Mouse (Mus musculus) MEL (cell line): ENCODE measurements around the gene Usp19.

Source experiments
- CHD1 ChIP-seq: IDR thresholded peaks from 2 replicates; pipeline ENCODE4 v1.6.1; 2012; ENCODE audit warnings: low read depth, mild to moderate bottlenecking, inconsistent platforms, low read length, improper control_type of control experiment
- CTCF ChIP-seq, 3 experiments: IDR thresholded peaks in 2 of 3; conservative IDR thresholded peaks in 1 of 3; 2 replicates each; pipeline ENCODE4 v1.5.1; 2011 to 2012; ENCODE audit warnings: low read length in 3 of 3, low read depth in 2 of 3, mild to moderate bottlenecking in 2 of 3, improper control_type of control experiment in 1 of 3, inconsistent platforms in 1 of 3, mixed read lengths in 1 of 3, moderate library complexity in 1 of 3; ENCODE audit not compliant: control insufficient read depth in 1 of 3, insufficient read depth in 1 of 3, poor library complexity in 1 of 3, severe bottlenecking in 1 of 3
- ETS1 ChIP-seq: IDR thresholded peaks from 2 replicates; pipeline ENCODE4 v1.6.1; 2012; ENCODE audit warnings: low read depth, mild to moderate bottlenecking, inconsistent platforms, low read length, improper control_type of control experiment, moderate library complexity
- HCFC1 ChIP-seq: IDR thresholded peaks from 2 replicates; pipeline ENCODE4 v1.6.1; 2012; ENCODE audit warnings: low read depth, mild to moderate bottlenecking, inconsistent platforms, low read length, improper control_type of control experiment, moderate library complexity
- KAT2A ChIP-seq: conservative IDR thresholded peaks from 2 replicates; pipeline ENCODE4 v1.6.1; 2012; ENCODE audit warnings: low read depth, low read length, improper control_type of control experiment, inconsistent platforms
- MYC ChIP-seq: IDR thresholded peaks from 2 replicates; pipeline ENCODE4 v1.6.1; 2011; ENCODE audit warnings: low read depth, mild to moderate bottlenecking, low read length, improper control_type of control experiment, moderate library complexity
- NELFE ChIP-seq: IDR thresholded peaks from 2 replicates; pipeline ENCODE4 v1.6.1; 2011; ENCODE audit warnings: low read depth, low read length, improper control_type of control experiment
- POLR2A ChIP-seq, 2 experiments: IDR thresholded peaks; 2 replicates each; pipeline ENCODE4 v1.6.1; 2011 to 2012; ENCODE audit warnings: low read length in 2 of 2, mild to moderate bottlenecking in 2 of 2, control low read depth in 1 of 2, improper control_type of control experiment in 1 of 2, low read depth in 1 of 2, moderate library complexity in 1 of 2; ENCODE audit not compliant: control insufficient read depth in 1 of 2, insufficient read depth in 1 of 2, poor library complexity in 1 of 2
- TBP ChIP-seq: IDR thresholded peaks from 2 replicates; pipeline ENCODE4 v1.8.0; 2011; ENCODE audit warnings: low read depth, low read length, improper control_type of control experiment
- TCF12 ChIP-seq: IDR thresholded peaks from 2 replicates; pipeline ENCODE4 v1.6.1; 2014; ENCODE audit warnings: low read depth, mild to moderate bottlenecking, inconsistent platforms, low read length, improper control_type of control experiment, moderate library complexity

DNA sequence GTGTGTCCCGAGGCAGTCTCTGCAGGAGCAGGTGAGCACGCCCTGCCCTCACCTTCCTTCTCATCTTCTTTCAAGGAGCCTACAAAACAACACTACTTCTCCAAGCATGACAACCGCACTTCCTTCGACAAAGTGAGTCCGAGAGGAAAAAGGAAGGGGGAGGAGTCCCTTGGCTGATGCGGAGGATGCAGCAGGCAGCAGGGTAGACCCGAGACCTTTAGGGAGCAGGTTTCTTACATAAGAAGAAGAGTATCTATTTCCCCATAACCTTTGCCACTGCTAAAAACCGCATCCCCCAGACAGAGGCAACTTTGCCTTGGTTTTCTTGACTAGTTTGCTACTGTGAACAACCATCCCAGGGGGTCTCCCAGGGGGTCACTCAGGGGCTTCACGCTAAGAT, 45.3 kb upstream of the Usp19 start:
- TF ChIP-seq MYC (no peak), CTCF (IDR thresholded peaks at IDR 0.05 in 2 of 3, conservative IDR thresholded peaks at IDR 0.05 in 1 of 3; ENCODE audit: control insufficient read depth in 1 of 3, insufficient read depth in 1 of 3, low read depth in 2 of 3, low read length in 3 of 3, poor library complexity in 1 of 3, severe bottlenecking in 1 of 3) (no peak), NELFE (no peak), TCF12 (no peak), TBP (no peak), POLR2A (IDR thresholded peaks at IDR 0.05; ENCODE audit: control insufficient read depth in 1 of 2, insufficient read depth in 1 of 2, low read depth in 1 of 2, low read length in 2 of 2, poor library complexity in 1 of 2) (no peak), HCFC1 (no peak), CHD1 (no peak), ETS1 (no peak), KAT2A (no peak)
